8 mouse cellular contexts compared by ENCODE assay signal in genomic region chr3:101516781-101517499, GRCm38 (mm10).
DNase-seq lines count a peak whose midpoint lies in the region; ATAC-seq lines count a peak whose summit lies in the region.

No protein-coding gene starts in this region.

- H3K9me3 ChIP-seq in neural tube, embryonic 12.5 days = no peaks in the 10 kb centered on the region
- no peaks in the 10 kb centered on the region for H3K9me3 ChIP-seq in limb, embryonic 13.5 days
- H3K9me3 ChIP-seq in neural tube, embryonic 13.5 days = no peaks in the 10 kb centered on the region

- WGBS in neural tube, embryonic 12.5 days = 49% methylated on average over 15 of the region's 15 CpGs
- 35% methylated on average over 15 of the region's 15 CpGs for WGBS in limb, embryonic 13.5 days
- WGBS in neural tube, embryonic 13.5 days = 40% methylated on average over 15 of the region's 15 CpGs

- ATAC-seq in neural tube, embryonic 12.5 days (ENCODE audit: low FRiP score, low read depth) = peak; percentile 42; the same call in 1 of the 2 replicates
- peak; percentile 67 for ATAC-seq in granulocyte monocyte progenitor cell, adult 5-6 weeks (replicated peaks; ENCODE audit: poor library complexity, severe bottlenecking)
- ATAC-seq in limb, embryonic 13.5 days (ENCODE audit: low FRiP score, low read depth) = no peak
- no peak; the same call in 1 of the 2 replicates for ATAC-seq in neural tube, embryonic 13.5 days (ENCODE audit: low read depth)
- no peak for ATAC-seq in monocyte, adult 5-6 weeks (replicated peaks; ENCODE audit: insufficient number of reproducible peaks, low FRiP score, low TSS enrichment, poor library complexity, severe bottlenecking)

- H3K27me3 ChIP-seq in neural tube, embryonic 12.5 days (replicated peaks) = no peaks in the 10 kb centered on the region
- H3K27me3 ChIP-seq in limb, embryonic 13.5 days = no peaks in the 10 kb centered on the region
- H3K27me3 ChIP-seq in neural tube, embryonic 13.5 days = no peaks in the 10 kb centered on the region

- H3K4me2 ChIP-seq in neural tube, embryonic 12.5 days (replicated peaks) = no peak overlapping the region
- 0 out of 2 replicates have a peak overlapping the region, but pooled peaks have one; percentile 0 for H3K4me2 ChIP-seq in limb, embryonic 13.5 days (replicated peaks)
- H3K4me2 ChIP-seq in neural tube, embryonic 13.5 days = no peak overlapping the region

- no peak for DNase-seq in neural tube, embryonic 10.5 days (ENCODE audit: extremely low spot score, low spot score)
- no peak for DNase-seq in right cerebral cortex, adult 18-20 months
- DNase-seq in heart, adult 9 months (ENCODE audit: low spot score in 2 of 2) = no peak

- no peak overlapping the region for H3K4me3 ChIP-seq in neural tube, embryonic 12.5 days
- H3K4me3 ChIP-seq in limb, embryonic 13.5 days = no peak overlapping the region
- no peak overlapping the region for H3K4me3 ChIP-seq in neural tube, embryonic 13.5 days

- H3K27ac ChIP-seq in neural tube, embryonic 12.5 days = no peak overlapping the region
- H3K27ac ChIP-seq in limb, embryonic 13.5 days = peak overlapping the region; percentile 52; the same call in 1 of the 2 replicates
- peak overlapping the region; percentile 10; the same call in 1 of the 2 replicates for H3K27ac ChIP-seq in neural tube, embryonic 13.5 days (replicated peaks)

- no peaks in the 10 kb centered on the region for H3K36me3 ChIP-seq in neural tube, embryonic 12.5 days
- H3K36me3 ChIP-seq in limb, embryonic 13.5 days = no peaks in the 10 kb centered on the region
- no peaks in the 10 kb centered on the region for H3K36me3 ChIP-seq in neural tube, embryonic 13.5 days

- H3K9ac ChIP-seq in neural tube, embryonic 12.5 days = no peak overlapping the region
- H3K9ac ChIP-seq in limb, embryonic 13.5 days = no peak overlapping the region
- no peak overlapping the region for H3K9ac ChIP-seq in neural tube, embryonic 13.5 days

- H3K4me1 ChIP-seq in neural tube, embryonic 12.5 days = peaks cover 30% of the 10 kb centered on the region
- H3K4me1 ChIP-seq in limb, embryonic 13.5 days = peaks cover 48% of the 10 kb centered on the region
- H3K4me1 ChIP-seq in neural tube, embryonic 13.5 days (replicated peaks) = peaks cover 65% of the 10 kb centered on the region

Comparison
In these comparisons a context has a peak if more than half of its experiments do, and no peak if none do; other contexts are left out.
1. ATAC-seq: peak in neural tube, embryonic 12.5 days (single experiment) and granulocyte monocyte progenitor cell, adult 5-6 weeks (single experiment); none in limb, embryonic 13.5 days (single experiment), neural tube, embryonic 13.5 days (single experiment) and monocyte, adult 5-6 weeks (single experiment).